Mouse (Mus musculus) hindbrain, embryonic 13.5 days (tissue): ENCODE results near the gene Nr1d1. TPM values are rescaled to one million over a fixed set of nuclear protein-coding genes. Genes with fewer than 3 reads are reported as not detected.
A peak's percentile ranks its signal among the peaks of the same experiment; 100 is the strongest.
"Not testable (repeated sequence)": the region's sequence is repeated elsewhere in the genome, so short reads cannot be mapped to it uniquely, and the experiment has no call there.

ENCODE experiments used
- ATAC-seq: fragments of 200-750 bp; cut with Nextera tagmentation; 2 replicates; pipeline ENCODE4 v1.8.0; 2017; ENCODE audit warnings: moderate TSS enrichment; ENCODE audit not compliant: low FRiP score
- H3K27ac ChIP-seq: fragments of 300-500 bp; sonication (generic); 2 replicates; pipeline ENCODE4 v1.5.1; 2015; ENCODE audit warnings: inconsistent platforms, mild to moderate bottlenecking, moderate library complexity
- H3K27me3 ChIP-seq: fragments of 300-500 bp; sonication (generic); 2 replicates; pipeline ENCODE4 v1.6.1; 2015; ENCODE audit warnings: mild to moderate bottlenecking, inconsistent platforms
- H3K36me3 ChIP-seq: fragments of 300-500 bp; sonication (generic); 2 replicates; pipeline ENCODE4 v1.6.1; 2015; ENCODE audit warnings: mild to moderate bottlenecking, inconsistent platforms
- H3K4me1 ChIP-seq: fragments of 300-500 bp; sonication (generic); replicated peaks from 2 replicates; pipeline ENCODE4 v1.6.1; 2015; ENCODE audit warnings: inconsistent platforms
- H3K4me2 ChIP-seq: fragments of 300-500 bp; sonication (generic); 2 replicates; pipeline ENCODE4 v1.6.1; 2015; ENCODE audit warnings: inconsistent platforms, mild to moderate bottlenecking, moderate library complexity
- H3K4me3 ChIP-seq: fragments of 300-500 bp; sonication (generic); 2 replicates; pipeline ENCODE4 v1.5.1; 2015; ENCODE audit warnings: mild to moderate bottlenecking, inconsistent platforms
- H3K9ac ChIP-seq: fragments of 300-500 bp; sonication (generic); 2 replicates; pipeline ENCODE4 v1.6.1; 2015; ENCODE audit warnings: mild to moderate bottlenecking, inconsistent platforms
- H3K9me3 ChIP-seq: fragments of 300-500 bp; sonication (generic); 2 replicates; pipeline ENCODE4 v1.6.1; 2016; ENCODE audit warnings: inconsistent platforms
- WGBS: fragments of 180-500 bp; shearing (Covaris S2); methylation state at CpG from one replicate; pipeline ENCODE4 v1.1.7; 2015; 5-methylcytosine and 5-hydroxymethylcytosine counted together
- polyA plus RNA-seq: library from polyadenylated mRNA; unstranded; fragments of >200 nt; fragmentation: Nextera tagmentation; extraction: Ambion mirVana; gene quantifications from 2 replicates; pipeline ENCODE4 v1.2.1, GENCODE M21; 2015

Nr1d1 gene
- polyA plus RNA-seq, 1 experiment from 2014 or later, result 1.9 TPM

GRCm38 (mm10) chr11:98744456-98745019 is 30.6 kb downstream of the Nr1d1 start:
- no peak for ATAC-seq
- no peaks in the 10 kb centered on the region for H3K9me3 ChIP-seq
- no peaks in the 10 kb centered on the region for H3K36me3 ChIP-seq
- peak overlapping the region; percentile 96 for H3K4me2 ChIP-seq
- peak overlapping the region; percentile 100 for H3K27ac ChIP-seq
- H3K27me3 ChIP-seq, result no peaks in the 10 kb centered on the region
- H3K9ac ChIP-seq, result peak overlapping the region; percentile 99
- peak overlapping the region; percentile 92 for H3K4me3 ChIP-seq
- peaks cover 86% of the 10 kb centered on the region for H3K4me1 ChIP-seq
- 31% methylated on average over 7 of the region's 7 CpGs for WGBS

DNA sequence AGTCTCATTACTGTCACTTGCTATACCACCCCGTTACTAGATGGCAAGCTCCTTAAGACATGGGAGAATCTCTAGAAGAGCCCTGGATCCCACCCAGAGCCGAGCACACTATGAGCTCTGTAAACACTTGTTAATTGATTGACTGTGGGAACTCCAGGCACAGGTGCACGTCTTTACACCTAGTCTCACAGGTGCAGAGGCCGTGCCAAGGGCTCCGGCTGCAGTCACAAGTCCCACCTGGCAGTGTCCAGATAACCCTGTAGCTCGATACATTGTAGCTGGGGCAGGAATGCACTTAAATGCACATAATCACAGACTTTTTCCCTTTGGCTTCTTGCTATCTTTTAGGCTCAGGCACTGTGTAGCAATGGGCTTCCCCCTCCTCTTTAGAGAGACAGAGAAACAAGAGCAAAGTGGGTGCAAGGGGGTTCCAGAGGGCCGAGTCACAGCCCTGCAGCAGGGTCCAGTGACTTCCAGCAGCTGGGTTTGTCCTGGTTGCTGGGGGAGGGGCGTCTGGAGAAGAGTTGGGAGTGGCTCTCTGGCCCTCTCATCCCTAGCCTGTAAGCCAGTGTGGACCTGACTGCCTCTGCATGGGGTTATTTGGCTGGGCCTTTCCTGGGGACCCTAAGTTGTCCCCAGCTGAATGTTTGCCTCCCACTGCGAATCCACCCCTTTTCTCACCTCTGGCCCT is 31.3 kb downstream of the Nr1d1 start:
- Histone ChIP-seq H3K9me3 (no peaks in the 10 kb centered on the region), H3K4me2 (peak overlapping the region; percentile 96), H3K9ac (peak overlapping the region; percentile 99), H3K36me3 (no peaks in the 10 kb centered on the region), H3K4me1 (peaks cover 86% of the 10 kb centered on the region), H3K4me3 (peak overlapping the region; percentile 92), H3K27me3 (no peaks in the 10 kb centered on the region), H3K27ac (peak overlapping the region; percentile 100)
- 3% methylated on average over 9 of the region's 9 CpGs for WGBS
- ATAC-seq, result no peak

GRCm38 (mm10) chr11:98742397-98743291 is 32.5 kb downstream of the Nr1d1 start:
- Histone ChIP-seq H3K9me3 (no peaks in the 10 kb centered on the region), H3K36me3 (no peaks in the 10 kb centered on the region), H3K4me2 (peak overlapping the region; percentile 96), H3K4me3 (peak overlapping the region; percentile 92), H3K27ac (peak overlapping the region; percentile 100), H3K9ac (peak overlapping the region; percentile 99), H3K4me1 (peaks cover 85% of the 10 kb centered on the region), H3K27me3 (no peaks in the 10 kb centered on the region)
- peak; percentile 21 for ATAC-seq
- under 1% methylated on average over 21 of the region's 21 CpGs for WGBS

GRCm38 (mm10) chr11:98741622-98742396 is 33.3 kb downstream of the Nr1d1 start:
- no peaks in the 10 kb centered on the region for H3K9me3 ChIP-seq
- H3K27me3 ChIP-seq, result no peaks in the 10 kb centered on the region
- under 1% methylated on average over 55 of the region's 86 CpGs for WGBS
- H3K36me3 ChIP-seq, result no peaks in the 10 kb centered on the region
- H3K27ac ChIP-seq, result peak overlapping the region; percentile 100
- H3K4me1 ChIP-seq, result peaks cover 78% of the 10 kb centered on the region
- H3K9ac ChIP-seq, result peak overlapping the region; percentile 99
- H3K4me2 ChIP-seq, result peak overlapping the region; percentile 96
- ATAC-seq, result peak; percentile 47
- H3K4me3 ChIP-seq, result peak overlapping the region; percentile 92

GRCm38 (mm10) chr11:98741051-98741620 is 34.0 kb downstream of the Nr1d1 start:
- no peaks in the 10 kb centered on the region for H3K27me3 ChIP-seq
- peak overlapping the region; percentile 96 for H3K4me2 ChIP-seq
- peak overlapping the region; percentile 92 for H3K4me3 ChIP-seq
- peak overlapping the region; percentile 99 for H3K9ac ChIP-seq
- 0% methylated on average over 17 of the region's 17 CpGs for WGBS
- H3K4me1 ChIP-seq, result peaks cover 71% of the 10 kb centered on the region
- peak overlapping the region; percentile 100 for H3K27ac ChIP-seq
- no peak for ATAC-seq
- H3K9me3 ChIP-seq, result no peaks in the 10 kb centered on the region
- no peaks in the 10 kb centered on the region for H3K36me3 ChIP-seq

DNA sequence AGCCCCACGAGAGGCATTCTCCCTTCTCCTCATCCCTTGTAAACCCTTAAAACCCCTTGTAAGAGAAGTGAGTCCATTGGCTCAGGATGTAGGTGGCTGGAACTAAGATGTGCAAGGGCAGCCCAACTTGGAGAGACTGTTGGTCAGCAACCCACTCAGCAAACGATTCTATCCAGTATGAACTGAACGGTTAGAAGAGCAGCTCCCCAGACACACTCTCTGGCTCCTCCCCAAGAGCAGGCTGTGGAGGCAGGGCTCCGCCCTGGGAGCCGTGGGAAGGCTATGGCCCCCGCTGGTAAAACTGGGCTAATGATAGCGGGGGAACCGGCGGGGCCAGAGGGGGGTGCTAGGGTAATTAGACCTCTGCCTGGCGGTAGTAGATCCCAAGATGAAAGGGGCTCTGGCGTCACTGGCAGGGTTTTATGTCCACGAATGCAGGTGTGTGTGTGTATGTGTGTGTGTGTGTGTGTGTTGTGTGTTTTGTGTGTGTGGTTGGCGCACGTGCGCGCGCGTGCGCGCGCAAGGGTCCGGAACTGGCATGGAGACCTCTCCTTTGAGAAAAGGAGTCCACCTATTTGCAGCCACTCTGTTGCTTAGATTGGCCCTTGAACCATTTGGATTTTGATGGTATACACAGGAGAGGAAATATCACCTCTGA is 34.6 kb downstream of the Nr1d1 start, which contains the start of gene Thra:
TSS of gene Thra (plus strand) at position 246 of the 658 bp plus-strand sequence.
- H3K9me3 ChIP-seq, result no peaks in the 10 kb centered on the region
- no peaks in the 10 kb centered on the region for H3K27me3 ChIP-seq
- H3K4me1 ChIP-seq, result peaks cover 65% of the 10 kb centered on the region
- peak within 1 kb of the TSS; percentile 99 for H3K9ac ChIP-seq
- H3K4me3 ChIP-seq, result peak within 1 kb of the TSS; percentile 92
- no peaks in the 10 kb centered on the region for H3K36me3 ChIP-seq
- H3K4me2 ChIP-seq, result peak within 1 kb of the TSS; percentile 96
- H3K27ac ChIP-seq, result peak within 1 kb of the TSS; percentile 100
- WGBS, result 0% methylated on average over 22 of the region's 22 CpGs
- ATAC-seq, result peak; percentile 53; the same call in 1 of the 2 replicates

DNA sequence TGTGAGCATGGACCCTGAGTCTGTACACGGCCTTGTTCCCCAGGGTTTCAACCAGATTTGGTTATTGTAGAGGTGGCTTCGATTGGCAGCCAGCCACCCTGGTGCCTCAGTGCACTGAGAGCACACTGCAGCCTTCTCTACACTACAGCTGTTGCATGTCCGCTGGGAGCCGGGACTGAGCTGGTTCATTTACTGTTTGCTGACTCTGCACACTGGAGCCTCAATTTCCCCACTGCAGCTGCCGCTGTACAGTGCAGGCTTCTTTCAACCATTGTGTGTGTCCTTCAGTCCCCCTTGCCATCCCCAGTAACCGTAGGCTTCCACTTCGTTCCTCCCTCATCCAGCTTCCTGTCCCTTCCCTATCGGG is 35.1 kb downstream of the Nr1d1 start:
- H3K9ac ChIP-seq, result peak overlapping the region; percentile 99
- H3K9me3 ChIP-seq, result no peaks in the 10 kb centered on the region
- 0 out of 2 replicates have a peak, but pooled peaks have one; percentile 21 for ATAC-seq
- H3K36me3 ChIP-seq, result no peaks in the 10 kb centered on the region
- peak overlapping the region; percentile 92 for H3K4me3 ChIP-seq
- no peaks in the 10 kb centered on the region for H3K27me3 ChIP-seq
- H3K27ac ChIP-seq, result peak overlapping the region; percentile 100
- peaks cover 60% of the 10 kb centered on the region for H3K4me1 ChIP-seq
- peak overlapping the region; percentile 96 for H3K4me2 ChIP-seq
- WGBS, result 3% methylated on average over 8 of the region's 8 CpGs

DNA sequence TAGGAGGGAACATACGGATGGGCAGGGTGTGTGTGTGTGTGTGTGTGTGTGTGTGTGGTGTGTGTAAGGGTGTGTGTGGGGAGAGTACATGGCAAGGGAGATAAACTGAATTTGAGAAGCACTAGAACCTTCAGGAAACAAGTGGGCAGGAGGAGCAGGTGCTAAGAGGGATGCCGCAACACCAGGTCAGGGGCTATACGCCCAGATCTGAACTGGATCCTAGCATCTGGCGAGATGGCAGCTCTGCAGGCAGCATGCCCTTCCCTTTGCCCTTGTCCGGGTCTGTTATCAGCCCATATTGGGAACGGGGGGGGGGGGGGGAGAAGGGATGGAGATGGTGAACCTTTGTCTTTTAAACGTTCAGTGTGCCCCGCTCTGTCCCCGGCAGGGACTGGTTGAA is 36.2 kb downstream of the Nr1d1 start:
- Histone ChIP-seq H3K9me3 (no peaks in the 10 kb centered on the region), H3K27ac (peak overlapping the region; percentile 100), H3K36me3 (no peaks in the 10 kb centered on the region), H3K4me2 (no peak overlapping the region), H3K4me3 (no peak overlapping the region), H3K4me1 (peaks cover 49% of the 10 kb centered on the region), H3K27me3 (no peaks in the 10 kb centered on the region), H3K9ac (peak overlapping the region; percentile 43; the same call in 1 of the 2 replicates)
- WGBS, result 60% methylated on average over 9 of the region's 9 CpGs
- ATAC-seq, result no peak

DNA sequence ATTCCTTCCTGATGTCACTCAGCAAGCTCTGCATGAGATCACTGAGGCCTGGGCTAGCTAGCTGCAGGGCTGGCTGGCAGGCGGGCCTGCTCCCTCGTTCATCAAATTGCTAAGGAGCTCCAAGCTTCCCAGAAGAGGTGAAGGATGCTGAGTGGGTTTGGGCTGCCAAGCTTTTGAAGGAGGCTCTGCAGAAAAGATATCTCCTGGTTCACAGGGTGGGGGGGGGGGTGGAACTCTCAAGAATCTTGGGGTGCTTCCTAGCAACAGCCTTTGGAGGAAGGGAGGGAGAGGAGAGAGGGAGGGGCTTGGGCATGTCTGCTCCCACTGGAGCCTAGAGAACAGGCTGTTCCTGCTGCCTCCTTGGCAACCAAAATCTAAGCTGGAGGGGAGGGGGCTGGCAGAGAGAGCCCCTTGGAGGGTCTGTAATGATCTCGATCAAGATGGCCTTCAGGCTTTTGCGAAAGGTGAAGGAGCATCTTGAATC is 36.7 kb downstream of the Nr1d1 start:
- 17% methylated on average over 4 of the region's 4 CpGs for WGBS
- H3K36me3 ChIP-seq, result no peaks in the 10 kb centered on the region
- H3K27ac ChIP-seq, result peak overlapping the region; percentile 100
- H3K4me3 ChIP-seq, result no peak overlapping the region
- H3K9ac ChIP-seq, result peak overlapping the region; percentile 43; the same call in 1 of the 2 replicates
- H3K4me1 ChIP-seq, result peaks cover 44% of the 10 kb centered on the region
- no peaks in the 10 kb centered on the region for H3K27me3 ChIP-seq
- no peak for ATAC-seq
- no peak overlapping the region for H3K4me2 ChIP-seq
- H3K9me3 ChIP-seq, result no peaks in the 10 kb centered on the region

DNA sequence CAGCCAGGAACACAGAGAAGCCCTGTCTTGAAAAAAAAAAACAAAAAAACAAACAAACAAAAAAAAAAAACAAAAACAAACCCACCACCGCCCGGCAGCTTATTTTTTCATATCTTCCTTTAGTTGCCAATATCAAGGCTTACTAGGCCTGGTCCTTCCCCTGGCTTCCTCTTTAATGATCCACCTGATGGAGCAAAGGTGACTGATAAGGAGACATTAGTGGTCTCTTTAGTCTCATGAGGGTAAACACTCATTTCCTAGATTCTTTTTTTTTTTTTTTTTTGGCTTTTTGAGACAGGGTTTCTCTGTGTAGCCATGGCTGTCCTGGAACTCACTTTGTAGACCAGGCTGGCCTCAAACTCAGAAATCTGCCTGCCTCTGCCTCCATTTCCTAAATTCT is 37.9 kb downstream of the Nr1d1 start:
- not testable (repeated sequence) for H3K36me3 ChIP-seq, ATAC-seq, H3K4me3 ChIP-seq, H3K27me3 ChIP-seq, H3K4me2 ChIP-seq, H3K9me3 ChIP-seq, H3K9ac ChIP-seq, H3K27ac ChIP-seq
- WGBS, result 95% methylated on average over 2 of the region's 2 CpGs
- peaks cover 35% of the 10 kb centered on the region for H3K4me1 ChIP-seq

DNA sequence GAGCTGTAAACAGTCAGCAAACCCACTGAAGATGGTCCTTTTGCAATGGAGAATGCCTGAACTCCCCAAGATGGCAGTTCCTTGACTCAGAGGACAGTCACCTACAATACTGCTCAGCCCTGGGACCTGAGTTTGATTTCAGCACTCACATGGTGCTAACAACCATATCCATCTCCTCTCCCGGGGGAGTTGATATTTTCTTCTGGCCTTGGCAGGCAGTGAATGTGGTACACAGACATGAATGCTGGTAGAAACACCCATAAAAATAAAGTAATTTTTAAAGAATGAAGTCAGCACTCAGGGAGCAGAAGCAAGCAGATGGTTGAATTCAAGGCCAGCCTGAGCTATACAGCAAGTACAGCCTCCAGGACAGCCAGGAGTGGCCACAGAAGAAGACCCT is 39.0 kb downstream of the Nr1d1 start:
- Histone ChIP-seq H3K4me1 (peaks cover 33% of the 10 kb centered on the region), H3K9ac (no peak overlapping the region), H3K4me2 (no peak overlapping the region), H3K4me3 (no peak overlapping the region), H3K27ac (no peak overlapping the region), H3K9me3 (no peaks in the 10 kb centered on the region), H3K27me3 (no peaks in the 10 kb centered on the region), H3K36me3 (no peaks in the 10 kb centered on the region)
- no peak for ATAC-seq
- 86% methylated on average over 1 of the region's 1 CpGs for WGBS
